ENCODE assay signal across 21 mouse cellular contexts in genomic region chr13:78405071-78405470, GRCm38 (mm10).
DNase-seq lines count a peak whose midpoint lies in the region; ATAC-seq and TF ChIP-seq lines count a peak whose summit lies in the region.
"Had no signal": no experiment of that assay in that cellular context is flagged by ENCODE, and none has a peak within 500 bp of the region (broad histone marks: within the 10 kb centered on the region; RNA-seq: fewer than 3 reads in every experiment).

No protein-coding gene starts in this region.

- DNase-seq in adrenal gland, postnatal 36 days, result peak; percentile 2 to 3
- no peak for DNase-seq in adrenal gland, adult 18-20 months (ENCODE audit: low spot score in 2 of 2)
- DNase-seq in kidney, postnatal 10 days, result peak; percentile 31
- peak; percentile 17 for DNase-seq in lung, postnatal 0 days (ENCODE audit: low spot score)
- DNase-seq in lung, postnatal 36 days, result no peak
- peak; percentile 54 for DNase-seq in right cerebral cortex, postnatal 14 days
- DNase-seq in neural tube, embryonic 10.5 days (ENCODE audit: extremely low spot score, low spot score), result no peak
- DNase-seq: cerebellum, adult 18-20 months; gastrocnemius, adult 2 months; kidney, adult 8-10 months; layer of hippocampus, postnatal 36 days had no signal

- H3K4me3 ChIP-seq in kidney, embryonic 15.5 days (replicated peaks), result no peak overlapping the region
- H3K4me3 ChIP-seq in lung, postnatal 0 days (ENCODE audit: low read depth, low read length), result no peak overlapping the region
- H3K4me3 ChIP-seq: erythroblast, embryonic 14.5 days; gastrocnemius, adult 2 months; heart, embryonic 13.5 days; limb, embryonic 13.5 days; midbrain, embryonic 13.5 days; neural tube, embryonic 13.5 days had no signal

- no peaks in the 10 kb centered on the region for H3K4me1 ChIP-seq in kidney, embryonic 15.5 days
- H3K4me1 ChIP-seq in lung, postnatal 0 days (ENCODE audit: insufficient read depth, low read depth, low read length), result no peaks in the 10 kb centered on the region
- H3K4me1 ChIP-seq: heart, embryonic 13.5 days; limb, embryonic 13.5 days; midbrain, embryonic 13.5 days; neural tube, embryonic 13.5 days had no signal

- ATAC-seq in kidney, embryonic 15.5 days (replicated peaks; ENCODE audit: low FRiP score), result no peak
- ATAC-seq in lung, postnatal 0 days, result no peak
- ATAC-seq: forebrain, embryonic 16.5 days; midbrain, embryonic 13.5 days had no signal

- no peak overlapping the region for H3K4me2 ChIP-seq in kidney, embryonic 15.5 days
- no peak overlapping the region for H3K4me2 ChIP-seq in lung, postnatal 0 days (replicated peaks; ENCODE audit: low read depth, low read length)
- H3K4me2 ChIP-seq: heart, embryonic 13.5 days; hindbrain, embryonic 14.5 days; limb, embryonic 13.5 days; midbrain, embryonic 13.5 days; neural tube, embryonic 13.5 days had no signal

- no peak for TF ChIP-seq EP300 in lung, postnatal 0 days (IDR thresholded peaks at IDR 0.05)

- H3K36me3 ChIP-seq in kidney, embryonic 15.5 days, result no peaks in the 10 kb centered on the region
- H3K36me3 ChIP-seq in lung, postnatal 0 days (ENCODE audit: insufficient read depth, low read length), result no peaks in the 10 kb centered on the region
- H3K36me3 ChIP-seq: heart, embryonic 13.5 days; limb, embryonic 13.5 days; midbrain, embryonic 13.5 days; neural tube, embryonic 13.5 days had no signal

- no peaks in the 10 kb centered on the region for H3K27me3 ChIP-seq in kidney, embryonic 15.5 days
- H3K27me3 ChIP-seq in lung, postnatal 0 days (replicated peaks; ENCODE audit: insufficient read depth, low read length), result no peaks in the 10 kb centered on the region
- H3K27me3 ChIP-seq: CH12.LX; heart, embryonic 13.5 days; limb, embryonic 13.5 days; midbrain, embryonic 13.5 days; neural tube, embryonic 13.5 days had no signal

- no peaks in the 10 kb centered on the region for H3K9me3 ChIP-seq in kidney, embryonic 15.5 days (replicated peaks)
- H3K9me3 ChIP-seq in lung, postnatal 0 days (ENCODE audit: low read length), result no peaks in the 10 kb centered on the region
- H3K9me3 ChIP-seq: heart, embryonic 13.5 days; limb, embryonic 13.5 days; midbrain, embryonic 13.5 days; neural tube, embryonic 13.5 days had no signal

- 44% methylated on average over 3 of the region's 3 CpGs for WGBS in kidney, embryonic 15.5 days
- 28% methylated on average over 3 of the region's 3 CpGs for WGBS in lung, postnatal 0 days

- no peak overlapping the region for H3K9ac ChIP-seq in kidney, embryonic 15.5 days
- H3K9ac ChIP-seq in lung, postnatal 0 days (replicated peaks; ENCODE audit: low read depth), result no peak overlapping the region
- H3K9ac ChIP-seq: heart, embryonic 13.5 days; hindbrain, embryonic 14.5 days; limb, embryonic 13.5 days; liver, embryonic 14.5 days; midbrain, embryonic 13.5 days; neural tube, embryonic 13.5 days had no signal

- no peak overlapping the region for H3K27ac ChIP-seq in kidney, embryonic 15.5 days
- H3K27ac ChIP-seq in lung, postnatal 0 days (ENCODE audit: low read length), result no peak overlapping the region
- H3K27ac ChIP-seq: gastrocnemius, adult 2 months; heart, embryonic 13.5 days; hindbrain, embryonic 14.5 days; limb, embryonic 13.5 days; liver, embryonic 14.5 days; midbrain, embryonic 13.5 days; neural tube, embryonic 13.5 days had no signal

- no peak for TF ChIP-seq CTCF in lung, postnatal 0 days (IDR thresholded peaks at IDR 0.05)

Comparison
In these comparisons a context has a peak if more than half of its experiments do, and no peak if none do; other contexts are left out.
1. DNase-seq: peak in adrenal gland, postnatal 36 days (2 of 2), kidney, postnatal 10 days (single experiment), lung, postnatal 0 days (single experiment) and right cerebral cortex, postnatal 14 days (single experiment); none in adrenal gland, adult 18-20 months (0 of 2), lung, postnatal 36 days (single experiment) and neural tube, embryonic 10.5 days (single experiment).